In genomic region chr7:80849267-80849666, GRCm38 (mm10) we compare ENCODE assay signal across 8 mouse cellular contexts.
"Had no signal": no experiment of that assay in that cellular context is flagged by ENCODE, and none has a peak within 500 bp of the region (broad histone marks: within the 10 kb centered on the region; RNA-seq: fewer than 3 reads in every experiment).

No protein-coding gene starts in this region.

- H3K36me3 ChIP-seq: limb, embryonic 10.5 days; liver, embryonic 15.5 days; midbrain, embryonic 10.5 days; neural tube, embryonic 12.5 days had no signal

- H3K4me1 ChIP-seq: liver, embryonic 15.5 days; midbrain, embryonic 10.5 days; neural tube, embryonic 12.5 days had no signal

- H3K9ac ChIP-seq: liver, embryonic 15.5 days; neural tube, embryonic 12.5 days had no signal

- H3K9me3 ChIP-seq: limb, embryonic 10.5 days; liver, embryonic 15.5 days; midbrain, embryonic 10.5 days; neural tube, embryonic 12.5 days had no signal

- H3K27ac ChIP-seq: left cerebral cortex, adult 2 months; limb, embryonic 10.5 days; liver, embryonic 15.5 days; midbrain, embryonic 10.5 days; neural tube, embryonic 12.5 days had no signal

- H3K4me2 ChIP-seq: liver, embryonic 11.5 days; liver, embryonic 15.5 days; neural tube, embryonic 12.5 days had no signal

- DNase-seq: lung, adult 2 months; thymus, adult 2 months had no signal

- H3K4me3 ChIP-seq: left cerebral cortex, adult 2 months; limb, embryonic 10.5 days; liver, embryonic 15.5 days; midbrain, embryonic 10.5 days; neural tube, embryonic 12.5 days had no signal

- H3K27me3 ChIP-seq: liver, embryonic 15.5 days; neural tube, embryonic 12.5 days had no signal
